ENCODE assay signal across 8 mouse cellular contexts in the genomic region with DNA sequence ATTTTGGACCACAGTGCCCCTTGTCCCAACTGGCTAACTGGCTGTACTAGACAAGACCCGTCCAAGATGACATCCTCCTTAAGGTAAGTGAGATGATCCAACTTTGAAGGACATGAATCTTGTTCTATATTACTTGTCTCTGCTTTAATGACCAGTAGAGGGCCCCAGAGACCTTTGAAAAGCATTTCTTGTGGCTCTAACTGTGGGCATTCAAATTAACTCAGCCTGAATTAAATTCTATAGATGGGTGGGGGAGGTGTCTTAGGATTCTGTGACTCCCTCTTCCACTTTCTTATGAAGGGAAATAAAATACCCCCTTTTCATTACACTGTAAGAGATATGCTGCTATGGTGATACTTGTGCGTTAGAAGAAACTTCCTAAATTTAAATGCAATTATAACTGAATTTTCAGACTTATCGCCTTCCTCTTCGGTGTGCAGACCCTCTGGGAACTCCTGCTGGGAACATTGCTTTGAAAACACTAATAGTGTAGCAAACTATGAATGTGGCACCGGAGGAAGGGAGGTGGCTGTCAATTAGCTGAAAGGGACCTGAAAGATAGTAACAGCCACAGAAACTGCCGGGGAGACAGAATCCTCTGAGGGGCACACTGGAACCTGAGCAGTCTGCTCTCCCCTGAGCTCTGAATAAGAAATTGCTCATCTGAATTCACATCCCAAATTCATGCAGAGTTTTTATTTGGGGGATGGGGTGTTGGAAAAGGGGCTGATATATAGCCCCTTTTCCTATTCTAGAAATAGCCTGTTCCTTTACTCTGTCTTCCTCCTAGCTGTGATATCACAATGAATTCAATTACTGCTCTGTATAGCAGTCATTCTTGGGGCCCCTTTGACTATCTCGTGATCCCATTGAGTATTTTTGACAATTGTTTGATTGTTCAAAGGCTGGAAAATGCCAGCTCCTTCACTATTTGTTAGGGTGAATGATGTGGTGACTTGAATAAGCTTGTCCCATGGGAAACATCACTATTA.
A peak's percentile ranks its signal among the peaks of the same experiment; 100 is the strongest.
DNase-seq lines count a peak whose midpoint lies in the region; ATAC-seq lines count a peak whose summit lies in the region.

No protein-coding gene starts in this region.

- no peak for ATAC-seq in embryonic facial prominence, embryonic 11.5 days (replicated peaks; ENCODE audit: insufficient number of reproducible peaks, low FRiP score, low TSS enrichment, low read depth)

- no peaks in the 10 kb centered on the region for H3K4me1 ChIP-seq in embryonic facial prominence, embryonic 11.5 days (ENCODE audit: control insufficient read depth, insufficient read depth, low read length)
- peaks cover 10% of the 10 kb centered on the region for H3K4me1 ChIP-seq in midbrain, embryonic 10.5 days

- no peaks in the 10 kb centered on the region for H3K9me3 ChIP-seq in embryonic facial prominence, embryonic 11.5 days (replicated peaks; ENCODE audit: control insufficient read depth, low read length)
- H3K9me3 ChIP-seq in midbrain, embryonic 10.5 days (replicated peaks): no peaks in the 10 kb centered on the region

- no peak overlapping the region for H3K4me3 ChIP-seq in embryonic facial prominence, embryonic 11.5 days (ENCODE audit: low read depth, low read length)
- 0 out of 2 replicates have a peak overlapping the region, but pooled peaks have one; percentile 16 for H3K4me3 ChIP-seq in midbrain, embryonic 10.5 days

- H3K27me3 ChIP-seq in embryonic facial prominence, embryonic 11.5 days (ENCODE audit: control insufficient read depth, insufficient read depth, low read length): no peaks in the 10 kb centered on the region
- no peaks in the 10 kb centered on the region for H3K27me3 ChIP-seq in midbrain, embryonic 10.5 days (ENCODE audit: low read depth, poor library complexity, severe bottlenecking)

- DNase-seq in cerebellum, adult 9-10 months: peak; percentile 31
- DNase-seq in cerebellum, adult 11 months: no peak
- peak; percentile 3 to 10 for DNase-seq in spleen, postnatal 36 days (ENCODE audit: low spot score in 2 of 2)
- DNase-seq in spleen, postnatal 14 days (ENCODE audit: low spot score in 2 of 2): no peak
- peak; percentile 83 for DNase-seq in embryonic facial prominence, embryonic 11.5 days (ENCODE audit: low spot score)
- DNase-seq in kidney, postnatal 14 days: peak; percentile 54
- no peak for DNase-seq in midbrain, embryonic 10.5 days (ENCODE audit: low spot score)
- peak; percentile 18 for DNase-seq in telencephalon, adult 2 months (ENCODE audit: low read depth, low spot score)

- 22% methylated on average over 7 of the region's 7 CpGs for WGBS in embryonic facial prominence, embryonic 11.5 days
- 33% methylated on average over 7 of the region's 7 CpGs for WGBS in midbrain, embryonic 10.5 days

- H3K27ac ChIP-seq in embryonic facial prominence, embryonic 11.5 days (replicated peaks; ENCODE audit: low read depth, low read length): no peak overlapping the region
- H3K27ac ChIP-seq in midbrain, embryonic 10.5 days (replicated peaks): no peak overlapping the region

- no peak overlapping the region for H3K9ac ChIP-seq in embryonic facial prominence, embryonic 11.5 days (replicated peaks; ENCODE audit: low read length)

- no peaks in the 10 kb centered on the region for H3K36me3 ChIP-seq in embryonic facial prominence, embryonic 11.5 days (replicated peaks; ENCODE audit: control insufficient read depth, insufficient read depth, low read depth, low read length)
- no peaks in the 10 kb centered on the region for H3K36me3 ChIP-seq in midbrain, embryonic 10.5 days

- no peak overlapping the region; the same call in 1 of the 2 replicates for H3K4me2 ChIP-seq in embryonic facial prominence, embryonic 11.5 days (ENCODE audit: low read depth, low read length)

Comparison
In these comparisons a context has a peak if more than half of its experiments do, and no peak if none do; other contexts are left out.
1. DNase-seq: peak in cerebellum, adult 9-10 months (single experiment), spleen, postnatal 36 days (2 of 2), embryonic facial prominence, embryonic 11.5 days (single experiment), kidney, postnatal 14 days (single experiment) and telencephalon, adult 2 months (single experiment); none in cerebellum, adult 11 months (single experiment), spleen, postnatal 14 days (0 of 2) and midbrain, embryonic 10.5 days (single experiment).